Mouse (Mus musculus) cerebellum, postnatal 10 days (tissue): ENCODE results near the gene Slc38a1.
"Not testable (repeated sequence)": the region's sequence is repeated elsewhere in the genome, so short reads cannot be mapped to it uniquely, and the experiment has no call there.

Experiments
- DNase-seq, 2 experiments: peaks; one replicate each; pipeline ENCODE4 v3.0.0; 2021; ENCODE audit warnings: mixed read lengths in 2 of 2

The Slc38a1 gene

DNA sequence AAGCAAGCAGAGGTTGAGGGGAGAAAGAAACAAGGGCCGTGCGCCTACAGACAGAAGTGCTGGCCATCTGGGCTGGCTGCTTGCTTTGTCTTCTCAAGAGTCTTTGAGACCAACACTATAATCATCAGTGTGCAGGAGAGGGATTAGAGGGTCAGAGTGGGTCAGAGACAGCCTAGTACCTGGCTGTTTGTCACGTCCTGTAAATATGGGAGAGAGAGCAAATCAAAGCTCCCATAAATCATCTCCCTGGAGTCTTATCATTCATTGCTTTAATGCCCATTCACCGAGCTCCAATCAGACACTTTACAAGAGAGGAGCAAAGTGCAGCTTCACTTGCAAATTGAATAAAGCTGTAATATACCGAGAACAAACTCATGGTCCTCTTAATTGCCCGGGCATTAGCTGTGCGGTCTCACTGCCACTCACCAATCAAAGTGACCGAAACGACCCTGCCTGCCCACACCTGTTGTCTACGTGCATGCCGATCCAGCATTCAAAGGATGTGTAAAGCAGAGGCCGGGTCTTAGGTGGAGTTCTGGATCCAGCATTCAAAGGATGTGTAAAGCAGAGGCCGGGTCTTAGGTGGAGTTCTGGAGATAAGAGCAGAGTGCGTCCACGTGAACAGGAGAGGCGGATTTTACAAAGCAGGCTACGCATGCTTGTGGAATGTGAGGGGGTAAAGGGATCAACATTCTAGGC, 15.0 kb upstream of the Slc38a1 start:
- DNase-seq = no peak

DNA sequence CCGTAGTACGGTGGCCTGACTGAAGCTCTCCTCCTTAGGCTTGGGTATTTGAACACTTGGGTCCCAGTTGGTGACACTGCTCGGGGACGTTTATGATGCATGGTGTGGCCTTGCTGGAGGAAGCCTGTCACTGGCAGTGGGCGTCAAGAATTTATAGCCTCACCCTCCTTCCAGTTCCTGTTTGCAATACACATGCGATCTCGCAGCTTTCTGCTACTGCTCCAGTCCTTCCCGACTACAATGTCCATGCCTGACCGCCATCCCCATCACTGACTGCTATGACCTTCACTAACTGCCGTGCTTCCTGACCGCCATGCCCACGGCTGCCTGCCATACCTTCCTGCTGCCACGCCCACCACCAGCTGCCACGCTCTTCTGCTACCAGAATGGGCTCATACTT, 12.8 kb upstream of the Slc38a1 start:
- no peak for DNase-seq

DNA sequence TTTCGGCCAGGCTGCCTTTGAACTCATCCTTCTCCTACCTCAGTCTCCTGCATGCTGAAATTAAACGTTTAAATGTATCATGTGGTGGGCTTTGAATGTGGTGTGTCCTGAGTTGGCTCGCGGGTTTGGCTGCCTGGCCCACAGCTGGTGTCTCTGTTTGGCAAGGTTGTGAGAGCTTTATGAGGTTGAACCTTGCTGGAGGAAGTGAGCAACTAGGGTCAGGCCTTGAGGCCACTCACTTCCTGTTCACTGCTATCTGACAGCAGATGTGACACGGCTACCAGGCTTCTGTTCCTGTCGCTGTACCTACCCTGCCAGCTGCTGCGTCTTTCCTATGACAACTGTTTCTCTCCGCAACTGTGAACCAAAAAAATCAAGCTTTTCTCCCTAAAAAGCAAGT, 12.0 kb upstream of the Slc38a1 start:
- no peak for DNase-seq

DNA sequence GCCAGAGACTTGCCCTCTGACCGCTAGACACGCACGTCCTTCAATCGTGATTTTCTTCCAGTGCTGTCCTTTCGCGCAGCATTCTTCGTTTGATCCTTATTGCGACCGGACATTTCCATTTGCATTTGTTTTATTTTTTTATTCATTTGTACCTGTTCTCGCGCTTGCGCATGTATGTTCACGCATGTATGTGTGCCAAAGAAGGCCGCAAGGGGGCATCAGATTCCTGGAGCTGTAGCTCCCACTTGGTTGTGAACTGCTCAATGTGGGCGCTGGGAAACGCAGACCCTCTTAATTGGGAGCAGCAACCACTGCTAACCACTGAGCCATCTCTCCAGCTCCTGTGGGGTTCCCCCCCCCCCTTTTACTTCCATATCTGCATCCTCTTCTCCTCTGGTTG, 10.3 kb upstream of the Slc38a1 start:
- DNase-seq = no peak

DNA sequence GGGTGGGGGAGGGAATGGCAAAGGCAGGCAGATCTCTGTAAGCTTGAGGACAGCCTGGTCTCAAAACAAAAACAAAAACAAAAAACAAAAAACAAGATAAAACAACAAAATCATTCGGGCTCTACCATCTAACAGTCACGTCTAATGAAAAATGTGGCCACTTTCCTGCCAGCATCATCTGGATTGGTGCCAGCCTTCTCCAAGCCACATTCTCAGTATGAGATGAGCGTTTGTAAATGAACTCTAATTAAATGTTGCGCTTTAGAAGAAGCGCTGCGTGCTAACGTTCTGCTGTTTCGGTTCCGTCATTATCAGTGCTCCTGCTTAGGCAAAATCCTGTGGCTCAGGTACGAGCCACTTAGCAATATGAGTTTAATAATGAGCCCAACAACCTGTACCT, 9.8 kb upstream of the Slc38a1 start:
- peak; percentile 76 to 79 for DNase-seq

DNA sequence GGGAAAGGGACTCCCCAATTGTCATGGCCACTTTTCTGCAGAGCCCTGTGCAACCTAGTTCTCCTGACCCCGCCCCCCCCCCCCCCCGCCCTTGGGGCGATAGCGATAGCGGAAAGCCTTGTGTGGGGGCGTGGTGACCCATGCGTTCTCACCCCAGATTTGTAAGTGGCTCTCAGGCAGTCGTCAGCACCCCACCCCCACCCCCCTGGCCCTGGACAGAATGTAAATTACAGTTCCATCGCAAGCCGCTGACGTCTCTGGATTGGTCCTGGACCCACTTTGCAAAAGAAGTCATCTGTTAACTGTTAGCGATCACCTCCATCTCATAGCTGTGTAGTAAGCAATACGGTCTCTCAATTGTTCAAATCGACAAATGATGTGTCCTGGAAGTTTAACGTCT, 4.7 kb upstream of the Slc38a1 start:
- DNase-seq = no peak

DNA sequence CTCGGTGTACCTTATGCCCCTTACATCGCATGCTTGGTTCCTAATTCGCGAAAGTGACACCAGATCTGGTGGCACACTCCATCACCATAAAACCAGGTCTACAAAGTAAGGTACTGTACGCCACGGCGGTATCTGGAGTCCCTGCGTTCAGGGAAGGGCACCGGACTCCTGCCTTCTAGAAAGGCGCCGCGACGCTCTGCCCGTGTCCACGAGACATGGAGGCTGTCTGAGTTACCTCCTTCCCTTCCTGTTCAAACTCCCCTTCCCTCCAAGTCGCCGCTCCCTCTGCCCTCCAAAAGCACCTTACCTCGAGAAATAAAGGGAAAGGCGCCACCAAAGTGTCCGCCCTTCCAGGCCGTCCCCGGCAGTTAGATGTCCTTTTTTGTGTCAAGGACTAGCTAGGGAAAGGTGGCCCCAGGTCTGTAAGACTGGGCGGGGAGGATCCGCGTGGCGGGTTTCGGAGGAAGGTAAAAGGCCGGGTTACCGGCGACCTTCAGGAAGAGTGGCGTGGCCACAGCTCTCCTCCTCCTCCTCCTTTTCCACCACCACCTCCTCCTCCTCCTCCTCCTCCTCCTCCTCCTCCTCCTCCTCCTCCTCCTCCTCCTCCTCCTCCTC, 785 bp downstream of the Slc38a1 start:
- DNase-seq = peak in 1 of 2 experiments; percentile 70

DNA sequence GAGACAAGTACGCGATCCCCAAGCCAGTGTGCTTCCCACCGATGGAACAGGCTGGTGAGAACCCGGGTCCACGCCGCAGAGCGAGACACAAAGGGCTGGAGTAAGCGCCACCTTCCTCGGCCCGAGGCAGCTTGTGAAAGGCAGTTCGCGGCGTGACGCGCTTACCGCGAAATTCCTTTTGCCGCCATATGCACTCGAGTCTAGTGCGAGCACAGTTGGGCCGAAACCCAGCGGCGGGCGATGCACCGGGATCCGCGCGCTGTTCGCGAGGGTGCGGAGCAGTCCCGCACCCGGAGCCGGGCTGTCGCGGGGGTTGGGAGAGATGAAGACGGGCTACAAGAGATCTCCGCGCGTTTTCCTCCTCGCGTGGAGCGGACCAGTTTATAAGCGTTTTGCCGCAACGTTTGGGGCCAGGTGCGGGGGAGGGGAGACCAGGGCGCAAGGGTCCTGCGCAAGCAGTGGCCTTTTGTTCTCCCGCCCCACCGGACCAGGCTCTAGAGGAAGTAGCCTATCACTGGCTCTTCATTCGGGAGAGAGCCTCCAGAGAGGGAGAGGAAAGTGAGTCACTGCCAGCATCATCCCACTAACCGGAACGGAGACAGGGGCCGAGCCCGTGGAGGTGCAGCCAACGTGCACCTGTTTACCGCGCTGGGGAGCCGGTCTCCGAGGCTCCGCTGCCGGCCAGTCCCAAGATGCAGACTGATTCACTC, 1.4 kb downstream of the Slc38a1 start:
- DNase-seq = peak; percentile 90 to 92

DNA sequence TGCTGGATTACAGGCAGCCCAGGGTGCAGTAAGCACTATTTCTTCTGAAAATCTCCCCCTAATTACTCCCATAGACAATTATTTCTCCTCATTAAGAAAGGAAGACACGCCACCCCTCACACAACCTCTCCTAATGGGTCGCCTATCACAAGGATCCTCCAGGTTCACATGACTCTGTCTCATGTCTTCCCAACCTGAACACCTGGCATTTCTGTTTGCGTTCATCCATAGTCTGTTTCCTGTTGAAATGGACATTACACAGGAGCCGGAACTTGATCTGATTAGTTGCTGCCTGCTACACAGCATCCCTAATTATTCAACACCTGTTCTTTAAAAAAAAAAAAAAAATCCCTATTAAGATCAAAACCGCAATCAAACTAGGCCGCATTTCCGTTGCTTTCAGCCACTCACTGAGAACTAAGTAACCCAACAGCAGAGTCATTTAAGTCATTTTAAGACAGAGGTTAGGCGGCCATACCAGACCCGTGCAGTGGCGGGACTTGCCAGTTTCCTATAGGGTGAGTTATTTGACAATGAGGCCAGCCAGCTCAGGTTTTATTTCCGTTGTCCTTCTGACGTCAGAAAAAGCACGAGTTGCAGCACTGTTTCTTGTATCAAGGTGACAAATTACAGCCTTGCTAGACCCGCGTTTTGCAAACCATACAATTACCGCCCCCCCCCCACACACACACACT, 2.3 kb downstream of the Slc38a1 start:
- peak; percentile 46 to 49 for DNase-seq

DNA sequence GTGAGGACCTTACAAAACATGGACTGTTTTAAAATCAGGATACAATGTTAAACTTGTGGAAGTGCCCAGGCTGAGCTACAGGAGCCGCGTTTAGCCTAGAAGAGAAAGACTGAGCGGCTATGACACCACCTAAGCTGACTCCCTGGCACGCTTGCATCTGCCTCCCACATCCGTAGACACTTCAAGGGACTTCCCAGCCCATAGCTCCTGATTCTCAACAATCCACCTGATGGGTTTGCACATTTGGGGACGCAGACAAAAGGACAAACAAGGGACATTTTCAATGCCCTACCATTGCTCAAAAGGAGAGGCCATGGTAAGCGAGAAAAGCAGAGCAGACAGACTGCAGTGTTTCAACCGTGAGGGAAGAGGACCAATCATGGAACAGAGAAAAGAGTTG, 3.1 kb downstream of the Slc38a1 start:
- DNase-seq = peak in 1 of 2 experiments; percentile 36

DNA sequence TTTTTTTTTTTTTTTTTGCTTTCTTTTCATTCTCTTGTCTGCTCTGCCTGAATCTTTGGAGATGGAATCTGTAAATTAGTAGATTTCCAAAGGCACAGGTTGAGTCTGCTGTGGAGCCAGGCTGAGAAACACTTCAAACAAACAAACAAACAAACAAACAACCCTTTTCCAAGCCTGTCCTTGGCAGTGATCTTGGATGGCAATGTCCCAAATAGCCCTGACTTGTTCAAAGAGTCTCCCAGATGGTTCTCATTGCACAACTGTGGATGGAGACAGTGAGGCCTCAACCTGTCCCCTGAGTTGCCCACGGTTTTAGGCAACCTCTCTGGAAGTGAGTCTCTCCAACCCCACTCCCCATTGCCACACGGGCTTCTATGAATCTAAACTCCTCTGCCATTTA, 4.1 kb downstream of the Slc38a1 start:
- DNase-seq = peak; percentile 68 to 72

DNA sequence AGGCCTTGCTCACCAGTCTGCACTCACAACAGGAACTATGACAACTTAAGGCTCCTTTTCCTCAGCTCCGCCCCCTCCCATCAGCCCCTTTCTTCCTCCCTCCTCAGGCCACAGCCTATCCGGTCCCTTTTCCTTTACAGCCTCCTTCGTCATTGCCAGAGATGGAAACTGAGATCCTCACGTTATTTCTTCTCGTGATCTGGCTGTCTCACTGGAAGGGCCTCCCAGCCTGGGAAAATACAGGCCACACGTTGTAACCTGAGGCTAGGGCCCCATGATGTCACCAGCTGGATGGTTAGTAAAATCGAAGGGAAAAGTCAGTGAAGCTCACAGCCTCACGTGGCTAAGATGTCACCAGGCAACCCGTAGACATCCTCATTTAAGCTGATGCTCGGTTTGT, 4.5 kb downstream of the Slc38a1 start:
- DNase-seq = peak; percentile 32 to 39

DNA sequence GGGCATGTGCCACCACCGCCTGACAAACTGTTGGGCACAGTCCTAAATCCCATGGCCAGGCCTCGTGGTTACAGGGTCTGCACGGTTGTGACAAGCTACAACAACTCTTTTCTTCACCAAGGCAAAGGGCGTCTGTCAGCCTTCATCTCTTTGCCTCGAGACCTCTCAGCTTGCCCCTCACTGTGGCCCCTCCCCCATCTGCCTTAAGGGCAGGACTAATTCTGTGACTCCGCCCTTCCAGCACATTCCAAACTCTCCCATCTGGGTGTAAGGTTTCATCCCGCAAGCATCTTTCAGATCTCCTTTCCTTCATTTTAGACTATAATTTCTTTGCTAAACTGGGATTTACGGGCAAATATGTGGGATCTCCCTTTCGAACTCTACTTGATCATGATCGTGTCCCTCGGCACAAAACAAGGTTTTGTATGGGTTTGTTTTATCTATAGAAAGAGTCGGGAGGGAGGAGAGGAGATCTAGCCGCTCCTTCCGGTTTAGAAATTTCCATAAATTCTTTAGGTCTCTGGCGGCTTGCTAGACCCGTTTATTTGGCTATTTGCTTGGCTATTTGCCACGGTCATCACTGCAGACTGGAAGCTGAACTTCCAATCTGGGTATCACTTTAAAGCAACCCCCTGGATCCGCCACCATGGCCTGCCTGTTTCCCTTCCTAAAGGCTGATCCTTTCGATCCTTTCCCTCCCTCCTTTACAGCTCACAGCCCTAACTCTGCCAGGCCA, 7.9 kb downstream of the Slc38a1 start:
- DNase-seq = peak in 1 of 2 experiments; percentile 33

DNA sequence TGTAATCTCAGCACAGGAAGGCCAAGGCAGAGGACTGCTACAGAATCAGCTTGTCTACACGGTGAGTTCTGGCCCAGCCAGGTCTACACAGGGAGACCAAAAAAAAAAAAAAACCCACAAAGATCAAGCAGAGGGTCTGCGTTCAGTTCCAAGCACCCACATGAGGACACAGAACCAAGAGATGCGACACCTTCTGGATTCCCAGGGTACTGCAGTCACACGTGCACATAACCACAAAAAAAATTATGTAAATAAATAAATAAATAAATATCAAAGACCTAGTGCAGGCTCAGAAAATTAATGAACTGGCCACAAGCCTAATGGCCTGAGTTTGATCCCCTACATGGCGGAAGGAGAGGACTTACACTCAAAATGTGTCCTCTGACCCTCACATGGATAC, 10.5 kb downstream of the Slc38a1 start:
- peak in 1 of 2 experiments; percentile 20 for DNase-seq

DNA sequence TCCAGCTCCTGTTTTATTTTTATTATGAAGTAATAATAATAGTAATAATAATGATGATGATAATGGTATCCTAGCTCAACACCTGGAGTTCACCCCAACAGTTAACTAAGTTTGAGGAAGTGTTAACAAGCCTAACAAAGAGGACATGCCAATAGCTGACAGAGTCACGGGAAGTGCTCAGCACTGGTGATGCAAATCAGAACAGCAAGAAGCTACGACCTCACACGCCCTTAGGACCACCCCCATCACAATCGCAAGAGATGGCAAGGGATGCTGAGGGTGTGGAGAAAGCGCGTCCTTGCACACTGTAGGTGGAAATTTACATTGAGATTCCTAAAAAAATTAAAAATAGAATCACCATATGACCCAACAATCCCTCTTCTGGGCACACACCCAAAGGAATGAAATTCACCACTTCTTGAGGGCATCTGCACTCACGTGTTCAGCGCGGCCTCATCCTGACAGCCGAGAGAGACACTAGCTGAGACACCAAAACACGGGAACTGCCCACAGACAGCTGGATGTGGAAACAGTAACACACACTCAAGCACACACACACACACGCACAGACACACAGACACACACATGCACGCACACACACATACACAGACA, 11.5 kb downstream of the Slc38a1 start:
- DNase-seq = no peak

DNA sequence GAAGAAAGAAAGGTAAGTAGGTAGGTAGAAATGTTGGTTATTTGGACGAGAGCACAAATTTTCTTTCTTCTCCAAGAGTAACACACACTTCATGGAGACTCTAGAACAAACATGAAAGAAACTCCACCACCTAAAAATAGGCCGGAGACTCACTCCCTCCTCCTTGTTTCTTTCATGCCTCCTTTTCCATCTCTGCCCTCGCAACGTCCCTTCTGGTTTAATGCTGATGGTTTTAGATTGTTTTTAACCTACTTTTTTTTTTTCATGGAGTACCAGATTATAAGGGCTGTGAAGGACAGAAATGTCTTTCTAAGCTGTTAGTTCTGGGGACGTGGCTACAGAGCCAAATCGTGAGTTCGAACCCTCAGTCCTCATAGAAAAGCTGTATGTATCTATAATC, 14.5 kb downstream of the Slc38a1 start:
- DNase-seq = no peak

DNA sequence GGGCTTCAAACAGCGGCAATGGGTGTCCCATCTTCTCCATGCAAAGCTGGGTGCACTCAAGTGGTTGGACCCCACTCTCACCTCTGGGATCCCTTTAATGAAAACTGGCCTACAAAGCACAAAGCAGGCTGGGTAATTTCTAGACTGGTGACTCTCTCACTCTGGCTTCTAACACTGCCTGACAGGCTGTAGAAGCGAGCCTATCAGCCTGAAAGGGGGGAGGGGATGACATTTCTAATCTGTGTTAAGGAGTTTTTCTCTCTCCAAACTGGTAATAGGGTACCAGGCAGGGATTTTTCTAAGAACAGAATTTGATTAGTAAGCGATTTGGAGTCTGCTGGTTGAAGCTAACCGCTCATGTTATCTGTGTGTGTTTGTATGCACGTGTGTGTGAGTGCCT, 15.8 kb downstream of the Slc38a1 start:
- DNase-seq = no peak

DNA sequence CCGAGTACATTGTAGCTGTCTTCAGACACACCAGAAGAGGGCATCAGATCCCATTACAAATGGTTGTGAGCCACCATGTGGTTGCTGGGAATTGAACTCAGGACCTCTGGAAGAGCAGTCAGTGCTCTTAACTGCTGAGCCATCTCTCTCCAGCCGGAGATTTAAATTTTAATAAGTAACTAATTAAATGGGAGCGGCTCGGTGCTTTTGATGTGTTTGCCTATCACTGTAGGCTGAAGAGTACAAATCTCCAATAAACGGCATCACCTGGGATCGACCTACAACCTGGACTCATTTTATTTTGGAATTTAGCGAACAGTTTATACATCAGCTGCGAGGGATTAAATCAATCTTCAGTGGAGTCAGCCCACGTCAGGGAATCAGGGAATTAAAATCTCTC, 17.7 kb downstream of the Slc38a1 start:
- DNase-seq = not testable (repeated sequence)

DNA sequence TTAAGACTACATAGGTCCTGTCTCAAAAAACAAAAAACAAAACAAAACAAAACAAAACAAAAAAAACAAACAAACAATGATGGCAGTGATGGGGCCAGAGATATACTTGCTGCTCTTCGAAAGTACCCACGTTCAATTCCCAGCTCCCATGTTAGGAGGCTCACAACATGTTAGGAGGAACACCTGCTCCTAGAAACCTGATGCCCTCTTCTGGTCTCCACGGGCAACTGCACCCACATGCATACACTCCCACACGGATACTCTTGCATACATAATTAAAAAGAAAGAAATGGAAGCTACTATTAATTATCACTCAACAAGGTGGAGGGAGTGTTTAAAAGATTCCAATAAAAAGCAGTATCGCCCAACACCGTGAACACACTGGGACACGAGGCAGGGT, 20.3 kb downstream of the Slc38a1 start:
- no peak for DNase-seq

DNA sequence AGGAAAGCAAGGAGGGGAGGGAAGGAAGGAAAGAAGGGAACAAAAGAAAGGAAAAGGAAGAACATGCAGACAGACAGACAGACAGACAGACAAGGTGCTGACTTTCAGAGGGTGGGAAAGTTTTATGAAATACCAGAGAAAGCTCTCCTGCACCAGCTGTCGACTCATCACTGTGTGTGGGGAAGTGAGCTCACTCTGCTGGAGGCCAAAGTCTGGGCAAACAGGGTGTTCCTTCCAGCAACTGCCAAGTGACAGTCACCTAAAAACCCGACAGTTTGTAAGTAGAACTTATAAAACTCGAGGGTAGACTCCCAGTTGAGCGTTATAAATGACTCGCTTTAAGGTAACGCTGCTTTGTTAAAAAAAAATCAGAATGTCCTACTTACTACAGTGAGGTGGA, 21.0 kb downstream of the Slc38a1 start:
- DNase-seq = no peak

DNA sequence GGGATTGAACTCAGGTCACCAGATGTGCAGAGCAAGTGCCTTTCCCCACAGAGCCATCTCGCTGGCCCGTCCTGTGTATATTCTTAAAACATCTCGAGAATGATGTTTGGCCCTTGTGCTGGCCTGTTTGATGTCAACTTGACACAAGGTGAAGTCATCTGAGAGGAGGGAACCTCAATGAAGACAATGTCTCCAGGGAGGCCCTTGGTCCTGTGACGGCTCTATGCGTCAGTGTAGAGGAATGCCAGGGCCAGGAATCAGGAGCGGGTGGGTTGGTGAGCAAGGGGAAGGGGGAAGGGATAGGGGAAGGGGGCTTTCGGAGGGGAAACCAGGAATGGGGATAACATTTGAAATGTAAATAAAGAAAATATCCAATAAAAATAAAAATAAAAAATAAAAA, 25.2 kb downstream of the Slc38a1 start:
- no peak for DNase-seq

DNA sequence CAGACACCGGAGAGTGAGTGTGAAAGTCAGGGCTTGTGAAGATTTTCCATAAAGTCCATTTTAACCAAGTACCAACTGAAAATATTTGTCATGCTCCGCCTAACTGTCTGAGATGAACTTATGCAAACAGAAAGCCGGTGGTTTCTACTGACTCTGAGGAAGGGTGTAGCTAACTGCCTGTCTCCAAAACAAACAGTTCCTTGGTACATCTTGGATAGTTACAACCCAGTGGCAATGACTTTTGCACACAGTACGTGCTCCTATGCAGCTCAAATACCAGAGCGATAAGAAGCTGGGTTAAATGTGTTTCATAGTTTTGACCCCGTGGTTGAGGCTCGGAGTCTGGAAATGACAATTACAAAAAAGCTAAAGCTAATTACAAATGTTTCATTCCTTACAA, 34.0 kb downstream of the Slc38a1 start:
- no peak for DNase-seq
